Comparison of ENCODE assay signal across 21 mouse cellular contexts in the genomic region with DNA sequence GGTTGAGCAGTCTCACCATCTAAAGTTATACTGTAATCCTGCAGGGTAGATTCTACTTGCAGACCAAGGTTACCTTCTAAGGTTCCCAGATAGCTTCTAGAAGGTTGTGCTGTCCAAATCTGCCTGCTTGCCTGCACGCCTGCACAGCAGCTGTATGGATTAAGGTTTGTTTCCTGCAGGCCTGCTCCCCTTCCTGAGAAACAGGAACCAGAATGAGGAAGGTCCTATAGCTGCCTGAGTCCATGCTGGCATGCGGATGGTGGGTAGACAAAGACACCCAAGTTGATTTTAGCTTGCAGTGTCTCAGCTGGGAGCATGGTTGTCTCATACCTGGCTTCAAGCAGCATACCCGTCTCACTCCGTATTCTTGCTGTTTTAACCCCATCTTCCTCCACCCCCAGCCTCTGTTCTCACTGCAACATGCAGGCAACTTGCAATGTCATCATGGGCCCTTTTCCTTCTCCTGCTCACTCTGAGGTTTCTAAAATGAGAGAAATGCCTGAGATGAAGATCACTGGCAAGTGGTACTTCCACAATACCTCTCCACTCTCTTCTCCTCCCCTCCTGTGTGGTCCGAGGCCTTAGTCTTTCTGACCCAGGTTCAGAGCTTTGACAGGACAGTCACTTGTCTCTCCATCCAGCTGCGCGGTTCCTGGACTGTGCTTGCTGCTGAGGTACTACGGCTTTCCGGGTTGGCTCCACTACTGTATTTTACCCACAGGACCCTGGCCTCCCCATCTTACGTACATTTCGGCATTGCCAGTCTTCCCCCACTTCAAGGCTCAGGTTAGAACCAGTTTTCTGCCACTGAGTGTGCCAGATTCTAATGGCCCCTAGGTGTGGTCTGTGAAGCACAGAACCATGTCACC. TPM values are rescaled to one million over a fixed set of nuclear protein-coding genes. Genes with fewer than 3 reads are reported as not detected.
DNase-seq lines count a peak whose midpoint lies in the region; ATAC-seq lines count a peak whose summit lies in the region.
"Had no signal": no experiment of that assay in that cellular context is flagged by ENCODE, and none has a peak within 500 bp of the region (broad histone marks: within the 10 kb centered on the region; RNA-seq: fewer than 3 reads in every experiment).

No protein-coding gene starts in this region.

- no peak overlapping the region for H3K27ac ChIP-seq in limb, embryonic 11.5 days (replicated peaks; ENCODE audit: low read depth, low read length)
- no peak overlapping the region for H3K27ac ChIP-seq in limb, embryonic 10.5 days
- H3K27ac ChIP-seq in macrophage: peak overlapping the region; percentile 72
- no peak overlapping the region for H3K27ac ChIP-seq in hindbrain, embryonic 12.5 days
- H3K27ac ChIP-seq: embryonic facial prominence, embryonic 12.5 days; heart, embryonic 13.5 days; liver, embryonic 15.5 days; midbrain, embryonic 13.5 days had no signal

- no peaks in the 10 kb centered on the region for H3K9me3 ChIP-seq in limb, embryonic 11.5 days (ENCODE audit: control insufficient read depth, low read length)
- no peaks in the 10 kb centered on the region for H3K9me3 ChIP-seq in limb, embryonic 10.5 days (replicated peaks)
- H3K9me3 ChIP-seq in hindbrain, embryonic 12.5 days (replicated peaks): no peaks in the 10 kb centered on the region
- H3K9me3 ChIP-seq: embryonic facial prominence, embryonic 12.5 days; heart, embryonic 13.5 days; liver, embryonic 15.5 days; midbrain, embryonic 13.5 days had no signal

- no peaks in the 10 kb centered on the region for H3K27me3 ChIP-seq in limb, embryonic 11.5 days (ENCODE audit: control insufficient read depth, insufficient read depth, low read length)
- no peaks in the 10 kb centered on the region for H3K27me3 ChIP-seq in limb, embryonic 10.5 days (ENCODE audit: low read depth, poor library complexity, severe bottlenecking)
- no peaks in the 10 kb centered on the region for H3K27me3 ChIP-seq in hindbrain, embryonic 12.5 days
- H3K27me3 ChIP-seq: embryonic facial prominence, embryonic 12.5 days; heart, embryonic 13.5 days; liver, embryonic 15.5 days; midbrain, embryonic 13.5 days had no signal

- no peak overlapping the region for H3K4me2 ChIP-seq in limb, embryonic 11.5 days (ENCODE audit: low read depth, severe bottlenecking)
- no peak overlapping the region for H3K4me2 ChIP-seq in hindbrain, embryonic 12.5 days (replicated peaks)
- H3K4me2 ChIP-seq: embryonic facial prominence, embryonic 12.5 days; heart, embryonic 13.5 days; liver, embryonic 15.5 days; midbrain, embryonic 13.5 days had no signal

- H3K79me2 ChIP-seq in macrophage (ENCODE audit: inconsistent target): no peaks in the 10 kb centered on the region

- ATAC-seq in limb, embryonic 11.5 days (ENCODE audit: insufficient number of reproducible peaks, low FRiP score, low TSS enrichment, low read depth): no peak
- ATAC-seq in hindbrain, embryonic 12.5 days (ENCODE audit: low FRiP score): no peak
- ATAC-seq in erythroid progenitor cell, adult 5-6 weeks (replicated peaks; ENCODE audit: low FRiP score, poor library complexity, severe bottlenecking): no peak
- ATAC-seq: inflammation-experienced regulatory T-cells, adult 6 months; midbrain, embryonic 13.5 days had no signal

- no peak for DNase-seq in limb, embryonic 11.5 days (ENCODE audit: low spot score)
- DNase-seq in limb, embryonic 10.5 days (ENCODE audit: low spot score): no peak
- peak; percentile 26 for DNase-seq in testis, postnatal 10 days (ENCODE audit: low spot score)
- no peak for DNase-seq in testis, postnatal 14 days (ENCODE audit: low spot score)
- no peak for DNase-seq in kidney, adult 11 months
- DNase-seq: adrenal gland, postnatal 14 days; cerebellum, postnatal 36 days; gastrocnemius, postnatal 36 days; heart, postnatal 4 days; right cerebral cortex, postnatal 4 days had no signal

- WGBS in limb, embryonic 11.5 days: 89% methylated on average over 11 of the region's 11 CpGs
- 89% methylated on average over 11 of the region's 11 CpGs for WGBS in limb, embryonic 10.5 days
- WGBS in macrophage (ENCODE audit: missing documents): 54% methylated on average over 11 of the region's 11 CpGs
- whole genome bisulfite sequencing in hindbrain, embryonic 12.5 days: 91% methylated on average over 11 of the region's 11 CpGs

- H3K4me3 ChIP-seq in limb, embryonic 11.5 days (ENCODE audit: low read depth, low read length): no peak overlapping the region
- H3K4me3 ChIP-seq in limb, embryonic 10.5 days: no peak overlapping the region
- H3K4me3 ChIP-seq in macrophage (ENCODE audit: inconsistent target): no peak overlapping the region
- H3K4me3 ChIP-seq in hindbrain, embryonic 12.5 days: no peak overlapping the region
- H3K4me3 ChIP-seq: embryonic facial prominence, embryonic 12.5 days; heart, embryonic 13.5 days; liver, embryonic 15.5 days; midbrain, embryonic 13.5 days had no signal

- no peaks in the 10 kb centered on the region for H3K4me1 ChIP-seq in limb, embryonic 11.5 days (ENCODE audit: control insufficient read depth, insufficient read depth, low read length)
- H3K4me1 ChIP-seq in limb, embryonic 10.5 days: no peaks in the 10 kb centered on the region
- H3K4me1 ChIP-seq in hindbrain, embryonic 12.5 days: no peaks in the 10 kb centered on the region
- H3K4me1 ChIP-seq: embryonic facial prominence, embryonic 12.5 days; heart, embryonic 13.5 days; liver, embryonic 15.5 days; midbrain, embryonic 13.5 days had no signal

- 0 out of 2 replicates have a peak overlapping the region, but pooled peaks have one; percentile 3 for H3K9ac ChIP-seq in limb, embryonic 11.5 days (ENCODE audit: low read length)
- no peak overlapping the region for H3K9ac ChIP-seq in hindbrain, embryonic 12.5 days
- H3K9ac ChIP-seq: embryonic facial prominence, embryonic 12.5 days; heart, embryonic 13.5 days; liver, embryonic 15.5 days; midbrain, embryonic 13.5 days had no signal

- peaks cover 2% of the 10 kb centered on the region; the same call in 1 of the 2 replicates for H3K36me3 ChIP-seq in limb, embryonic 11.5 days (ENCODE audit: control insufficient read depth, insufficient read depth, low read length)
- peaks cover 31% of the 10 kb centered on the region for H3K36me3 ChIP-seq in limb, embryonic 10.5 days
- no peaks in the 10 kb centered on the region for H3K36me3 ChIP-seq in macrophage (ENCODE audit: inconsistent target)
- peaks cover 24% of the 10 kb centered on the region; the same call in 1 of the 2 replicates for H3K36me3 ChIP-seq in hindbrain, embryonic 12.5 days

RNA-seq across cellular contexts. Expression of a gene that starts 34.0 kb away (rescaled TPM):
- polyA plus RNA-seq in limb, embryonic 11.5 days (2014; fragmentation: Nextera tagmentation; extraction: Ambion mirVana): 59.2 and 64.0 TPM in 2 replicates
- 54.1 and 55.2 TPM in 2 replicates for polyA plus RNA-seq in limb, embryonic 10.5 days (2016; fragmentation: Nextera tagmentation; extraction: Ambion mirVana)
- 10 to 100 TPM; 37.3 to 83.3 (median 55.3) TPM for total RNA-seq in macrophage (2018; cell fraction: chromatin; rRNA removed)
- total RNA-seq in macrophage (2018; cell fraction: cytosol; rRNA removed): 10 to 100 TPM in 2 of 26 experiments, 1 to 10 TPM in 24; 6.5 to 11.2 (median 8.5) TPM
- total RNA-seq in macrophage (2018; cell fraction: nucleus; rRNA removed): 10 to 100 TPM; 18.3 to 46.9 (median 30.4) TPM
- 5.7 to 11.6 TPM (median 6.5 TPM) in 3 replicates for polyA plus RNA-seq in macrophage (2018)
- polyA plus RNA-seq in hindbrain, embryonic 12.5 days (2016; fragmentation: Nextera tagmentation; extraction: Ambion mirVana): 34.6 TPM in 2 replicates
- 23.5 and 24.1 TPM in 2 replicates for total RNA-seq in erythroid progenitor cell, adult 5-6 weeks (2015; ENCODE audit: low replicate concordance)
- 28.3 and 34.7 TPM in 2 replicates for total RNA-seq in erythroid progenitor cell, adult 5-6 weeks (2017; ENCODE audit: low replicate concordance)

RNA-seq across cellular contexts. Expression of a gene that starts 36.5 kb away (rescaled TPM):
- polyA plus RNA-seq in limb, embryonic 11.5 days (2014; fragmentation: Nextera tagmentation; extraction: Ambion mirVana): not detected in 2 replicates
- not detected in 2 replicates for polyA plus RNA-seq in limb, embryonic 10.5 days (2016; fragmentation: Nextera tagmentation; extraction: Ambion mirVana)
- not detected for total RNA-seq in macrophage (2018; cell fraction: chromatin; rRNA removed)
- total RNA-seq in macrophage (2018; cell fraction: cytosol; rRNA removed): not detected
- total RNA-seq in macrophage (2018; cell fraction: nucleus; rRNA removed): not detected
- not detected in 3 replicates for polyA plus RNA-seq in macrophage (2018)
- not detected in 2 replicates for polyA plus RNA-seq in hindbrain, embryonic 12.5 days (2016; fragmentation: Nextera tagmentation; extraction: Ambion mirVana)
- not detected in 2 replicates for total RNA-seq in erythroid progenitor cell, adult 5-6 weeks (2015; ENCODE audit: low replicate concordance)
- not detected in 2 replicates for total RNA-seq in erythroid progenitor cell, adult 5-6 weeks (2017; ENCODE audit: low replicate concordance)
- total RNA-seq: adrenal gland, postnatal 14 days; gastrocnemius, postnatal 36 days; heart, postnatal 4 days; left cerebral cortex, postnatal 25 days had no signal
- polyA plus RNA-seq: embryonic facial prominence, embryonic 12.5 days; heart, embryonic 13.5 days; kidney, embryonic 16.5 days; liver, embryonic 15.5 days; midbrain, embryonic 13.5 days; neural tube, embryonic 11.5 days had no signal

RNA-seq across cellular contexts. Expression of a gene that starts 51.4 kb away (rescaled TPM):
- 20.4 and 21.2 TPM in 2 replicates for polyA plus RNA-seq in limb, embryonic 11.5 days (2014; fragmentation: Nextera tagmentation; extraction: Ambion mirVana)
- polyA plus RNA-seq in limb, embryonic 10.5 days (2016; fragmentation: Nextera tagmentation; extraction: Ambion mirVana): 24.0 and 27.0 TPM in 2 replicates
- total RNA-seq in macrophage (2018; cell fraction: chromatin; rRNA removed): 100 to 1,000 TPM in 5 of 26 experiments, 10 to 100 TPM in 21; 15.5 to 176 (median 41.8) TPM
- 100 to 1,000 TPM in 16 of 26 experiments, 10 to 100 TPM in 10; 76.4 to 182 (median 126) TPM for total RNA-seq in macrophage (2018; cell fraction: cytosol; rRNA removed)
- 100 to 1,000 TPM in 11 of 26 experiments, 10 to 100 TPM in 15; 27.5 to 150 (median 93.8) TPM for total RNA-seq in macrophage (2018; cell fraction: nucleus; rRNA removed)
- polyA plus RNA-seq in macrophage (2018): 52.0 to 123 TPM (median 66.9 TPM) in 3 replicates
- polyA plus RNA-seq in hindbrain, embryonic 12.5 days (2016; fragmentation: Nextera tagmentation; extraction: Ambion mirVana): 16.5 and 21.6 TPM in 2 replicates
- total RNA-seq in erythroid progenitor cell, adult 5-6 weeks (2015; ENCODE audit: low replicate concordance): 15.1 and 28.5 TPM in 2 replicates
- 1.3 and 6.6 TPM in 2 replicates for total RNA-seq in erythroid progenitor cell, adult 5-6 weeks (2017; ENCODE audit: low replicate concordance)

RNA-seq across cellular contexts. Expression of a gene that starts 51.7 kb away (rescaled TPM):
- polyA plus RNA-seq in limb, embryonic 11.5 days (2014; fragmentation: Nextera tagmentation; extraction: Ambion mirVana): 0.35 TPM in 1 of 2 replicates, not detected in the other
- polyA plus RNA-seq in limb, embryonic 10.5 days (2016; fragmentation: Nextera tagmentation; extraction: Ambion mirVana): not detected in 2 replicates
- 1 to 10 TPM in 17 of 26 experiments, under 1 TPM in 5, not detected in 4; 0.56 to 3.3 (median 1.8) TPM for total RNA-seq in macrophage (2018; cell fraction: chromatin; rRNA removed)
- under 1 TPM in 12 of 26 experiments, not detected in 14; 0.03 to 0.38 (median 0.17) TPM for total RNA-seq in macrophage (2018; cell fraction: cytosol; rRNA removed)
- 1 to 10 TPM in 19 of 26 experiments, under 1 TPM in 4, not detected in 3; 0.40 to 5.9 (median 2.1) TPM for total RNA-seq in macrophage (2018; cell fraction: nucleus; rRNA removed)
- polyA plus RNA-seq in macrophage (2018): 0.11 TPM in 1 of 3 replicates, not detected in the others
- 0.18 TPM in 1 of 2 replicates, not detected in the other for polyA plus RNA-seq in hindbrain, embryonic 12.5 days (2016; fragmentation: Nextera tagmentation; extraction: Ambion mirVana)
- not detected in 2 replicates for total RNA-seq in erythroid progenitor cell, adult 5-6 weeks (2015; ENCODE audit: low replicate concordance)
- 4.9 TPM in 1 of 2 replicates, not detected in the other for total RNA-seq in erythroid progenitor cell, adult 5-6 weeks (2017; ENCODE audit: low replicate concordance)
- total RNA-seq: gastrocnemius, postnatal 36 days had no signal
- polyA plus RNA-seq: heart, embryonic 13.5 days; liver, embryonic 15.5 days had no signal
